Mouse (Mus musculus) limb, embryonic 15.5 days (tissue): Measurements from ENCODE around the gene Atp6v1c2. TPM values are rescaled to one million over a fixed set of nuclear protein-coding genes. Genes with fewer than 3 reads are reported as not detected.

Experiments used
- ATAC-seq: fragments of 200-750 bp; cut with Nextera tagmentation; 2 replicates; pipeline ENCODE4 v1.8.0; 2017; ENCODE audit warnings: low read depth, moderate TSS enrichment; ENCODE audit not compliant: insufficient number of reproducible peaks, low FRiP score, low TSS enrichment
- H3K27ac ChIP-seq: fragments of 300-500 bp; sonication (generic); 2 replicates; pipeline ENCODE4 v1.5.1; 2015; ENCODE audit warnings: moderate library complexity, mild to moderate bottlenecking, inconsistent platforms
- H3K27me3 ChIP-seq: fragments of 300-500 bp; sonication (generic); 2 replicates; pipeline ENCODE4 v1.6.1; 2015; ENCODE audit warnings: inconsistent platforms
- H3K36me3 ChIP-seq: fragments of 300-500 bp; sonication (generic); 2 replicates; pipeline ENCODE4 v1.6.1; 2015; ENCODE audit warnings: inconsistent platforms
- H3K4me1 ChIP-seq: fragments of 300-500 bp; sonication (generic); 2 replicates; pipeline ENCODE4 v1.6.1; 2015; ENCODE audit warnings: inconsistent platforms
- H3K4me2 ChIP-seq: fragments of 300-500 bp; sonication (generic); 2 replicates; pipeline ENCODE4 v1.6.1; 2015; ENCODE audit warnings: mild to moderate bottlenecking, inconsistent platforms
- H3K4me3 ChIP-seq: fragments of 300-500 bp; sonication (generic); 2 replicates; pipeline ENCODE4 v1.5.1; 2015; ENCODE audit warnings: mild to moderate bottlenecking, inconsistent platforms
- H3K9ac ChIP-seq: fragments of 300-500 bp; sonication (generic); 2 replicates; pipeline ENCODE4 v1.6.1; 2015; ENCODE audit warnings: inconsistent platforms
- H3K9me3 ChIP-seq: fragments of 300-500 bp; sonication (generic); 2 replicates; pipeline ENCODE4 v1.6.1; 2016; ENCODE audit warnings: inconsistent platforms
- WGBS: fragments of 180-500 bp; shearing (Covaris S2); methylation state at CpG from one replicate; pipeline ENCODE4 v1.1.7; 2015; 5-methylcytosine and 5-hydroxymethylcytosine counted together
- polyA plus RNA-seq: library from polyadenylated mRNA; unstranded; fragments of >200 nt; fragmentation: Nextera tagmentation; extraction: Ambion mirVana; gene quantifications from 2 replicates; pipeline ENCODE4 v1.2.1, GENCODE M21; 2015

Gene Atp6v1c2
- polyA plus RNA-seq, 1 experiment from 2014 or later = 0.63 TPM

DNA sequence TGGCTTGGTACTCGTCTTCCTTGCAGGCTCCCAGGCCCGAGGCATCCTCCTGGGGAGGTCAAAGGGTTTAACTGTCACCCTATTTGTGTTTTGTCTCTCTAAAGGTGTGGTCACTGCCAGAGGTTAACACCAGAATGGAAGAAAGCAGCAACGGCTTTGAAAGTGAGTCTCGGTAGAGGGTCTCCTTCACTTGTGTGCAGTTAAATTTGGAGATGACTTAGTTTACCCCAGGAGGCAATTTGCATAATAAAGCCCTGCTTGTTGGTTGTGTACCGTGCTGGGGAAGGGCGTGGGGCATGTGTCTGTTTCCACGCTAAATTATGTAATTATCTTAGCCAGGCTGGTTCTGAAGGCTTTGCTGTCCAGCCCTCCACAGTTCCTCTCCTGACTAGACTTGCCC is 55.3 kb downstream of the Atp6v1c2 start:
- WGBS = 81% methylated on average over 7 of the region's 7 CpGs

DNA sequence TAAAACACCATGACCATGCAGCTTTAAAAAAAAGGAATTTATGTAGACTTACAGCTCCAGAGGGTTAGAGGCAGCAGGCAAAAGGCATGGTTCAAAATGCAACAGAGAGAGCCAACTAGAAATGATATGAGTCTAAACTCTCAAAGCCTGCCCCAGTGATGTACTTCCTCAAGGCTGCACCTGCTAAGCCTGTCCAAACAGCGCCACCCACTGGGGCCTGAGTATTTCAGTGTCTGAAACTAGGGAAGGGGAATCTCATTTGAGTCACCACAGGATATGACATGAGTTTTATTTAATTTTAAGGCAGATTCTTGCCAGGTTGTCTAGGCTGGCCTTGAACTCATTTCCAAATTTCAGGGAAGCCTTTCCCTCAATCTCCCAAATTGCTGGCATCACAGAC is 57.9 kb downstream of the Atp6v1c2 start:
- 82% methylated on average over 1 of the region's 1 CpGs for WGBS
- Histone ChIP-seq H3K9ac (no peak overlapping the region), H3K4me2 (no peak overlapping the region), H3K27ac (no peak overlapping the region), H3K27me3 (no peaks in the 10 kb centered on the region), H3K9me3 (no peaks in the 10 kb centered on the region), H3K4me3 (no peak overlapping the region), H3K36me3 (peaks cover 72% of the 10 kb centered on the region), H3K4me1 (peaks cover 20% of the 10 kb centered on the region)
- no peak for ATAC-seq

More for the DNA sequence above, 55.3 kb downstream of the Atp6v1c2 start:
- no peak for ATAC-seq
- Histone ChIP-seq H3K9ac (no peak overlapping the region), H3K4me1 (peaks cover 10% of the 10 kb centered on the region; the same call in 1 of the 2 replicates), H3K27ac (no peak overlapping the region), H3K27me3 (no peaks in the 10 kb centered on the region), H3K4me2 (no peak overlapping the region), H3K4me3 (no peak overlapping the region), H3K9me3 (no peaks in the 10 kb centered on the region), H3K36me3 (peaks cover 91% of the 10 kb centered on the region)

DNA sequence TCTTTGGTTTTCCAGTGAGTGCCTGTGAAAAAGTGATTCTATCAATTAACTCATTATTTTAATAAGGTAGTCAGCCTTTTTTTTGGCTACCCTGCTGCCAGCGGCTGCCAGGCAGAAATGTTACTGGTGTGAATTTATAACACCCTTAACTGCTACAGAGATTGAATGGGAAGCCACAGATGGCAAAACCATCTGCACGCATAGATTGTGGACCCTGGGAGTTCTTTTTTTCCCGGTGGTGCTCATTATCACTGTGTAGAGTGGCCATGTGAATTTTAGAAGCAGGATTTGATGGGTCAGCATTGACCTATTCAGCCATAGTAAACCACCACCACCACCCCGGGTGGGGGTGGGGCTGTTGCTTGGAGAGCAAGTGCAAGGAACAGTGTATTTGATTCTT is 61.8 kb downstream of the Atp6v1c2 start:
- Histone ChIP-seq H3K4me1 (peaks cover 20% of the 10 kb centered on the region), H3K36me3 (peaks cover 36% of the 10 kb centered on the region), H3K27me3 (no peaks in the 10 kb centered on the region), H3K9ac (peak overlapping the region; percentile 69), H3K9me3 (no peaks in the 10 kb centered on the region), H3K4me3 (peak overlapping the region; percentile 79), H3K4me2 (peak overlapping the region; percentile 60), H3K27ac (0 out of 2 replicates have a peak overlapping the region, but pooled peaks have one; percentile 86)
- 8% methylated on average over 4 of the region's 4 CpGs for WGBS
- no peak for ATAC-seq

DNA sequence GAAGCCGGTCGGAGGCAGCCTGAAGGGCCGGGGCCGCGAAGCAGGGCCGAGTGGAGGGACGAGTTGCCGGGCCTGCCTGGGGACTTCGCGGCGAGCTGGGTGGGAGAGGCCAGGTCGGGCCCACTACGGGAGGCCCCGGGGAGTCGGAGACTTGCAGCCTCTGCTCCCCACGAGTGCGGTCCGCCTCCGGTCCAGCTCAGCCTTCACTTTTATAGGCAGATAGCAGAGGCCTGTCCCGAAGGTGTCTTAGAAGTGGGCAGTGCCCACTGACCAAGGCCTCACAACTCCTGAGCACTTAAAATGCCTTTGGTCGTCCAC is 62.5 kb downstream of the Atp6v1c2 start:
- peak overlapping the region; percentile 69 for H3K9ac ChIP-seq
- peak overlapping the region; percentile 79 for H3K4me3 ChIP-seq
- peaks cover 19% of the 10 kb centered on the region for H3K4me1 ChIP-seq
- under 1% methylated on average over 21 of the region's 21 CpGs for WGBS
- H3K27ac ChIP-seq = peak overlapping the region; percentile 86
- H3K4me2 ChIP-seq = peak overlapping the region; percentile 60
- ATAC-seq = peak; percentile 63
- no peaks in the 10 kb centered on the region for H3K27me3 ChIP-seq
- peaks cover 29% of the 10 kb centered on the region for H3K36me3 ChIP-seq
- H3K9me3 ChIP-seq = no peaks in the 10 kb centered on the region

- peak within 1 kb of the TSS; percentile 79 for H3K4me3 ChIP-seq
- peaks cover 14% of the 10 kb centered on the region for H3K4me1 ChIP-seq
- WGBS = 2% methylated on average over 43 of the region's 48 CpGs
- no peaks in the 10 kb centered on the region for H3K9me3 ChIP-seq
- ATAC-seq = peak; percentile 98
- H3K4me2 ChIP-seq = peak within 1 kb of the TSS; percentile 60
- peak within 1 kb of the TSS; percentile 86 for H3K27ac ChIP-seq
- no peaks in the 10 kb centered on the region for H3K27me3 ChIP-seq
- peak within 1 kb of the TSS; percentile 69 for H3K9ac ChIP-seq
- peaks cover 24% of the 10 kb centered on the region for H3K36me3 ChIP-seq
Measured at GRCm38 (mm10) chr12:17265971-17266672, 63.0 kb downstream of the Atp6v1c2 start, which contains the start of gene Pdia6. Pdia6 (plus strand) TSS chr12:17266545.

DNA sequence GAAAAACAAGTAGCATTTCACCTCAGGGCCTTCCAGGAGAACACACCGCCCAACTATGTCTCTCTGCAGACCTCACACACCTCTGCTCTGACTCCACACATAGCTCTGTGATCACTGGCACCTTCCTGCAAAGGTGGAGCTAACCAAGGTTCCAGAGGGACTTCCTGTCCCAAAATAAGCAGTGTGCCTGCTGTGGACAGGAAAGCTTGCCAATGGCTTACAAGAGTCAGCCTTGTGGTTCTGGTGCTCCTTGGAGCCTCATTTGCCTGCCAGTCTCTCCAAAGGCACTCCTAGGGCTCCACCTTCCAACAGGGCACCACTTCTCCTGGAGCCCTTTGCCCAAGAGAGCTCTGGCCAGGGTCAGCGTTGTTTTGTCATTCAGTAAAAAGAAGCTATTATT is 64.3 kb downstream of the Atp6v1c2 start:
- Histone ChIP-seq H3K4me2 (no peak overlapping the region), H3K27ac (no peak overlapping the region), H3K4me3 (no peak overlapping the region), H3K9me3 (no peaks in the 10 kb centered on the region), H3K36me3 (peaks cover 13% of the 10 kb centered on the region; the same call in 1 of the 2 replicates), H3K9ac (no peak overlapping the region), H3K4me1 (peaks cover 12% of the 10 kb centered on the region), H3K27me3 (no peaks in the 10 kb centered on the region)
- 63% methylated on average over 2 of the region's 2 CpGs for WGBS
- no peak for ATAC-seq

GRCm38 (mm10) chr12:17263881-17264280 is 65.3 kb downstream of the Atp6v1c2 start:
- Histone ChIP-seq H3K36me3 (peaks cover 7% of the 10 kb centered on the region; the same call in 1 of the 2 replicates), H3K9ac (no peak overlapping the region), H3K9me3 (no peaks in the 10 kb centered on the region), H3K4me2 (no peak overlapping the region), H3K4me3 (no peak overlapping the region), H3K4me1 (peaks cover 10% of the 10 kb centered on the region), H3K27ac (no peak overlapping the region), H3K27me3 (no peaks in the 10 kb centered on the region)
- WGBS = 74% methylated on average over 3 of the region's 3 CpGs
- ATAC-seq = no peak

- no peak overlapping the region for H3K4me2 ChIP-seq
- no peaks in the 10 kb centered on the region for H3K27me3 ChIP-seq
- H3K4me1 ChIP-seq = 0 out of 2 replicates have a peak, but pooled peaks cover 2% of the 10 kb centered on the region
- 91% methylated on average over 3 of the region's 3 CpGs for WGBS
- no peak overlapping the region for H3K27ac ChIP-seq
- H3K36me3 ChIP-seq = no peaks in the 10 kb centered on the region
- no peaks in the 10 kb centered on the region for H3K9me3 ChIP-seq
- no peak for ATAC-seq
- no peak overlapping the region for H3K4me3 ChIP-seq
- H3K9ac ChIP-seq = no peak overlapping the region
Measured at GRCm38 (mm10) chr12:17261005-17261404, 68.2 kb downstream of the Atp6v1c2 start.

DNA sequence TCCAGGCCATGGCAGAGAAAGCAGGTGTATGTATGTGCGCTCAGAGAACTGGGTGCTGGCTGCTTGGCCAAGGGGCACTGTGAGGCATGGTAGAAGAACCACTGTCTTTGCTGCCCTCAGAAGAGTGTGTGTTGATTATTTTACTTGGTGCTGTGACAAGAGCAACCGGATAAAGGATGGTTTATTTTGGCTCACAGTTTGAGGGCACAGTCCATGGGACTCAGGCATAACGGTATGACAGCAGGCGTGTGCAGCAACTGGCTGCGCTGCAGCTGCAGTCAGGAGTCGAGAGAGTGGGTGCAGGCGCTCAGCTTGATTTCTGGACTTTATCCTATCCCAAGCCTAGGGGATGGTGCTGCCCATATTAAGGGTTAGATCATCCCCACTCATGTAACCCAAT is 70.7 kb downstream of the Atp6v1c2 start:
- peaks cover 11% of the 10 kb centered on the region; the same call in 1 of the 2 replicates for H3K27me3 ChIP-seq
- H3K36me3 ChIP-seq = no peaks in the 10 kb centered on the region
- H3K27ac ChIP-seq = no peak overlapping the region
- no peak overlapping the region for H3K4me3 ChIP-seq
- WGBS = 88% methylated on average over 7 of the region's 7 CpGs
- 0 out of 2 replicates have a peak, but pooled peaks cover 6% of the 10 kb centered on the region for H3K4me1 ChIP-seq
- no peaks in the 10 kb centered on the region for H3K9me3 ChIP-seq
- ATAC-seq = no peak
- H3K4me2 ChIP-seq = no peak overlapping the region
- no peak overlapping the region for H3K9ac ChIP-seq

DNA sequence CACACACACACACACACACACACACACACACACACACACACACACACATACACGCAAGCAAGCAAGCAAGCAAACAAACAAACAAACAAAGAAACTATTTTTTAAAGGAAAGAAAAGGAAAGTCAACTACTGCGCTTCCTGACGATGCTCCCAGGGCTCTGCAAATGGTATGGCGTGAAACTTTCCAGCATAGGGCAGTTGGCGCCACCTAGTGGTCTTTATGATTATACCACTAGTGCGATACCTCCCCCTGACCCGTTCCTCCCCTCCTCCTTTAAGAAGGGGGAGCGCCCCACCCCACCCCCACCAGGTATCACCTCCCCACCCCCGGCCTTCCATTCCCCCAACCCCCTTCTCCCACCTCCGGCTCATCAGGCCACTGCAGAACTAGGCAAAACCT is 72.3 kb downstream of the Atp6v1c2 start:
- Histone ChIP-seq H3K9ac (no peak overlapping the region), H3K4me2 (no peak overlapping the region), H3K4me3 (no peak overlapping the region), H3K36me3 (no peaks in the 10 kb centered on the region), H3K27ac (no peak overlapping the region), H3K27me3 (peaks cover 18% of the 10 kb centered on the region; the same call in 1 of the 2 replicates), H3K4me1 (0 out of 2 replicates have a peak, but pooled peaks cover 6% of the 10 kb centered on the region), H3K9me3 (no peaks in the 10 kb centered on the region)
- WGBS = 4% methylated on average over 9 of the region's 10 CpGs
- ATAC-seq = no peak

GRCm38 (mm10) chr12:17255602-17256001 is 73.6 kb downstream of the Atp6v1c2 start:
- H3K27ac ChIP-seq = no peak overlapping the region
- no peak overlapping the region for H3K9ac ChIP-seq
- H3K27me3 ChIP-seq = peaks cover 18% of the 10 kb centered on the region; the same call in 1 of the 2 replicates
- no peaks in the 10 kb centered on the region for H3K36me3 ChIP-seq
- H3K9me3 ChIP-seq = no peaks in the 10 kb centered on the region
- no peak overlapping the region for H3K4me3 ChIP-seq
- no peak overlapping the region for H3K4me2 ChIP-seq
- H3K4me1 ChIP-seq = 0 out of 2 replicates have a peak, but pooled peaks cover 6% of the 10 kb centered on the region
- ATAC-seq = no peak
- WGBS = 86% methylated on average over 6 of the region's 6 CpGs

DNA sequence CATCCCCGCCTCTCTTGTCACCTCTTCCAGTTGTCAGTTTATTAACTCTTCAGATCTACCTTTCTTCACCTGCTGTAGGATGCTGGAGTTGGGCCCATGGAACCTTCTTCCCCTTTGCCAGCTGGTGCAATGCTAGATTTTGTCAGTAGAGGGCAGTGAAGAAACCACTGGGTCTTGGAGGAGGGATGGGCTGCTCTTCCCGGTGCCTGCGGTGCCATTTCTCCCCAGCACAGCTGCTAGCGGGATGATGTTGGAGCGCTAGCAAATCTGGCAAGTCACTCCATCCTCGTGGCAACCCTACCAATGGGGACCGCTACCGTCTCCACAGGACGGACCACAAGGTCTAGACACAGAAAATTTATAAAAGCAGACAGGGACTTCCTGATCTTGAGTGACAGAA is 76.1 kb downstream of the Atp6v1c2 start:
- no peak for ATAC-seq
- H3K9me3 ChIP-seq = no peaks in the 10 kb centered on the region
- peaks cover 18% of the 10 kb centered on the region; the same call in 1 of the 2 replicates for H3K27me3 ChIP-seq
- H3K36me3 ChIP-seq = no peaks in the 10 kb centered on the region
- 10% methylated on average over 9 of the region's 9 CpGs for WGBS
- H3K9ac ChIP-seq = no peak overlapping the region
- peak overlapping the region; percentile 34; the same call in 1 of the 2 replicates for H3K4me2 ChIP-seq
- no peak overlapping the region for H3K4me3 ChIP-seq
- H3K4me1 ChIP-seq = 0 out of 2 replicates have a peak, but pooled peaks cover 6% of the 10 kb centered on the region
- no peak overlapping the region for H3K27ac ChIP-seq
